Mouse (Mus musculus) ES-CJ7 (cell line): ENCODE measurements around the gene Acad10.
A peak's percentile ranks its signal among the peaks of the same experiment; 100 is the strongest.

Experiments
- DNase-seq: peaks from one replicate; pipeline ENCODE4 v3.0.0; 2011; ENCODE audit warnings: low read depth, low spot score

Acad10 gene

DNA sequence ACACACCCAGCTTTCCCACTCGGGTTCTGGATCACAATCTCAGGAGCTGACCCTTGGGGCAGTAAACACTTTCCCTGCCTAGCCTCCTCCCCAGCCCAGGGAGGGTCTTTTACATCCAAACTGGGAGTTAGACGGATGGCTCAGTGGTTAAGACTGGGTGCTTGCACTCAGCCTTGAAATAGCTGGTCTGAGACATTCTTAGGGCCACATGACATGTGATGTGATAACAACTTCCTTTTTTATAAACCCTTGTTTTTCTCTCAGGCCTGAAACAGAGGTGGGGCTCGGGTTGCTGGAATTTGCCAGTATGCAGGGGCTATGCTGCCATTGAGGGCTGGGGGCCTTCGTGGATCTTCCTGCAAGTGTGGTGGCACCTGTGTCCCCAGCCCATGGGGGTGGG is 63.0 kb downstream of the Acad10 start:
- DNase-seq = no peak

- DNase-seq = no peak
Observed at GRCm38 (mm10) chr5:121596226-121596625, 64.1 kb downstream of the Acad10 start.

GRCm38 (mm10) chr5:121595758-121596157 is 64.6 kb downstream of the Acad10 start:
- no peak for DNase-seq

- DNase-seq = no peak
Observed at GRCm38 (mm10) chr5:121594714-121595313, 65.5 kb downstream of the Acad10 start.

GRCm38 (mm10) chr5:121593451-121594401 is 66.6 kb downstream of the Acad10 start, which contains the start of gene Aldh2:
Aldh2 (minus strand) TSS chr5:121593824.
- peak; percentile 89 for DNase-seq

DNA sequence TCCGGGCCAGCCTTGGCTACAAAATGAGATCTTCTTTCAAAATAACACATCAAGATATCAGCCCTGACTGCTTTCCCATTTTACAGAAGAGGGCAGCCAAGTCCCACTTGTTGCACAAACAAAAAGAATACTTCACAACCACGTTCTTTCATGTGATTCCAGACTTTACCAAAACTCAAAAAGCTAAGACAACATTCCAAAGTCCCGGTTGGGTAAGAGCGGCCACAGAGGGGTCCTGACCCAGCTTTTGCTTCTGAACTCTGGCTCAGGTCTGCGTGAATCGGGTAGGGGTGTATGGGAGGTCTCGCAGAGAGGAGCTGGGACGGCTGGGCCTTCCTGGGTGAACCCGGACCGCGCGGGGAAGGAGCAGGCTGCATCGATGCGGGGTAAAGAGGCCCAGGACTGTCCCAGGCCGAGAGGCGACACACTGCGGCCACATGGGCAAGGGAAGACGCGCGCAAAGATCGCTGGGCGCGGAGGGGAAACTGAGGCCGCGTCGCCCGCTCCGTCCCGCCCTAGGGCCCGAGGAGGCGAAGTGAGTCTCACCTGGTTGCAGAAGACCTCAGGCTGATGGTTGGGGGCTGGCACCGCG is 67.4 kb downstream of the Acad10 start:
- DNase-seq = no peak

- DNase-seq = no peak
Observed at GRCm38 (mm10) chr5:121592064-121592815, 68.1 kb downstream of the Acad10 start.

- no peak for DNase-seq
Observed at GRCm38 (mm10) chr5:121591417-121592063, 68.8 kb downstream of the Acad10 start.

DNA sequence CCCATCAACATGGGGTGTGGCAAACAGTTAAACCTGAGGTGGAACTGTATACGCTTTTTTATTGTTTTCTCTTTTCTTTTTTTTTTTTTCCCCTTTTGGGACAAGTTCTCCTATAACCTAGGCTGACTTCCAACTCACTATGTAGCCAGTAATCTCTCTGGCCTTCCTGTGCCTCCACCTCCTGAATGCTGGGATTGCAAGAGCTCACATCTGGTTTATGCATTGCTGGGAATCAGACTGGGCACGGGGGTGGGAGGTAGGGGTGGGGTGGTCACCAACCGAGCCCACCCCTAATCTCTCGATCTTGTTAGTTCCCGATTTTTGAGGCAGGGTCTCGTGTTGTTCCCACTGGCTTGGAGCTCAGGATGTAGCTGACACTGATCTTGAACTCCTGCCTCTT is 70.4 kb downstream of the Acad10 start:
- no peak for DNase-seq

DNA sequence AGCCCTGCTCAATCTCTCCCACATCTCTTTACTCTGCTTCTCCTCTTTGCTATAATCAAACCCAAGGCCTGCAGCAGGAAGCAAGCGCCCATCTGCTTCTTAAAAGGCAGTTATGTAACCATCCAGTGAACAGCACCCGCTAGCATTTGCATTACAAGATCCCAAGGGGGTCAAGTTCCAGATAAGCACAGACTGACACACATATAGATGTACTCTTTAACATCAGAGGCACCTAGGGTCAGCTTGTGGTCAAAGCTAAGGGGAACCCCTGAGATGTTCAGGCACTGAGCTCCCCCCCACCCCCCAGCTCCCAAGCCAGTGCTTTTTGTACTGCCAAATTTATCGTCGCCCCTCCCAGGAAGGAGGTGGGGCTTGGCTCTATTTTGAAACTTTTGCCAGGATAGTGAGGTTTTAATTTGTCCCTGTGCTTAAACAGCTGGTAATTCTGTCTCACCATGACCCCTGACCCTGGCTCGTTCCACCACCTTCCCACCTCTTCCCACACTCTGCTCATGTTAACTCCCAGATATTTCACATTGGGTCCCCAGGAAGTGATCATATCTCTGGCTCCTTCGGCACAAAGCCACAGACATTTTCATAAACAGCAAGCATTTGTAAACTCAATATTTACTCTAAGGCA is 73.8 kb downstream of the Acad10 start:
- DNase-seq = peak; percentile 34

DNA sequence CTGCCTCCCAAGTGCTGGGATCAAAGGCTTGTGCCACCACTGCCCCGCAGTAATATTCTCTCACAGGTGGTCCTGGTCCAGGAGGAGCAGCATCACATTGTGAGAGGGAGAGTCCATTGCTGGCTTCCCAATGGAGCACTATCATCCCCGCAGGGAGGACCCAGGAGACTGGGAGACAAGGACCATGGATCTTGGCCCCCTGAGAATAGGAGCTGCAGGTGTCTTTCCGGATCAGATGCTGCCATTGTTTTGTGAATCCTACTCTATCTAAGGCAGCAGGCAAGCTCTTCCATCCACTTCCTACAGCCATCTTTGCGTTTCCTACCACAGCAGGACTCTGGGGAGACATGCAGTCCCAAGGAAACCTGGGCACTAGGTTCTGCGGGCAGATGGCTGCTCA is 74.6 kb downstream of the Acad10 start:
- no peak for DNase-seq

- DNase-seq = no peak
Observed at GRCm38 (mm10) chr5:121585005-121585404, 75.3 kb downstream of the Acad10 start.

GRCm38 (mm10) chr5:121583765-121584501 is 76.4 kb downstream of the Acad10 start:
- peak; percentile 88 for DNase-seq

GRCm38 (mm10) chr5:121581945-121582344 is 78.4 kb downstream of the Acad10 start:
- no peak for DNase-seq

- DNase-seq = no peak
Observed at GRCm38 (mm10) chr5:121576927-121577488, 83.3 kb downstream of the Acad10 start.

- DNase-seq = peak; percentile 64
Observed at GRCm38 (mm10) chr5:121575867-121576266, 84.4 kb downstream of the Acad10 start.

- DNase-seq = no peak
Observed at GRCm38 (mm10) chr5:121574145-121574544, 86.2 kb downstream of the Acad10 start.
